In genomic region chr17:44300723-44301122, GRCm38 (mm10) we compare ENCODE assay signal across 8 mouse cellular contexts.
A peak's percentile ranks its signal among the peaks of the same experiment; 100 is the strongest.
DNase-seq lines count a peak whose midpoint lies in the region; ATAC-seq lines count a peak whose summit lies in the region.

No protein-coding gene starts in this region.

- H3K4me2 ChIP-seq in limb, embryonic 13.5 days (replicated peaks), result peak overlapping the region; percentile 39

- no peaks in the 10 kb centered on the region for H3K9me3 ChIP-seq in heart, embryonic 10.5 days
- no peaks in the 10 kb centered on the region for H3K9me3 ChIP-seq in limb, embryonic 13.5 days

- 8% methylated on average over 4 of the region's 4 CpGs for WGBS in heart, embryonic 10.5 days
- 2% methylated on average over 4 of the region's 4 CpGs for WGBS in limb, embryonic 13.5 days

- H3K27ac ChIP-seq in heart, embryonic 10.5 days, result peak overlapping the region; percentile 64
- H3K27ac ChIP-seq in limb, embryonic 13.5 days, result peak overlapping the region; percentile 6; the same call in 1 of the 2 replicates

- H3K9ac ChIP-seq in limb, embryonic 13.5 days, result no peak overlapping the region

- ATAC-seq in limb, embryonic 13.5 days (ENCODE audit: low FRiP score, low read depth), result peak; percentile 85
- no peak for ATAC-seq in erythroblast, adult 5-6 weeks (replicated peaks; ENCODE audit: low FRiP score, poor library complexity, severe bottlenecking)

- DNase-seq in cerebellum, postnatal 10 days, result peak; percentile 13 to 24
- DNase-seq in cerebellum, adult 9-10 months, result no peak
- peak; percentile 27 for DNase-seq in 3T3-L1 (ENCODE audit: low read depth, low spot score)
- DNase-seq in heart, embryonic 10.5 days (ENCODE audit: low spot score), result peak; percentile 89
- DNase-seq in adrenal gland, postnatal 14 days, result no peak
- DNase-seq in adrenal gland, postnatal 4 days (ENCODE audit: low spot score in 2 of 2), result no peak

- peaks cover 13% of the 10 kb centered on the region for H3K27me3 ChIP-seq in heart, embryonic 10.5 days (ENCODE audit: insufficient read depth, poor library complexity, severe bottlenecking)
- H3K27me3 ChIP-seq in limb, embryonic 13.5 days, result peaks cover 18% of the 10 kb centered on the region

- H3K4me1 ChIP-seq in heart, embryonic 10.5 days, result peaks cover 18% of the 10 kb centered on the region
- peaks cover 27% of the 10 kb centered on the region for H3K4me1 ChIP-seq in limb, embryonic 13.5 days

- H3K36me3 ChIP-seq in heart, embryonic 10.5 days, result no peaks in the 10 kb centered on the region
- no peaks in the 10 kb centered on the region for H3K36me3 ChIP-seq in limb, embryonic 13.5 days

- H3K4me3 ChIP-seq in heart, embryonic 10.5 days, result peak overlapping the region; percentile 34; the same call in 1 of the 2 replicates
- no peak overlapping the region for H3K4me3 ChIP-seq in limb, embryonic 13.5 days

Comparison
In these comparisons a context has a peak if more than half of its experiments do, and no peak if none do; other contexts are left out.
1. DNase-seq: peak in cerebellum, postnatal 10 days (2 of 2), 3T3-L1 (single experiment) and heart, embryonic 10.5 days (single experiment); none in cerebellum, adult 9-10 months (single experiment), adrenal gland, postnatal 14 days (single experiment) and adrenal gland, postnatal 4 days (0 of 2).